Mouse (Mus musculus): Measurements from ENCODE around the gene Abhd14b. TPM values are rescaled to one million over a fixed set of nuclear protein-coding genes. Genes with fewer than 3 reads are reported as not detected.

Gene Abhd14b
- total and polyA plus RNA-seq, 3 experiments = 3.4 to 6.5 TPM; not detected in 1

- H3K36me3 ChIP-seq (ENCODE audit: control insufficient read depth in 1 of 2, insufficient read depth in 2 of 2, low read length in 2 of 2) = peaks cover 0 to 3% of the 10 kb centered on the region in 2 experiments; a peak in 3 of 4 replicates
- peak; percentile 76 for DNase-seq (ENCODE audit: low read depth, low spot score)
- peak overlapping the region; percentile 64 to 97 for H3K4me3 ChIP-seq (ENCODE audit: control insufficient read depth in 1 of 2, insufficient read depth in 1 of 2, low read depth in 2 of 2, low read length in 2 of 2)
- TF ChIP-seq TCF12 (IDR thresholded peaks at IDR 0.05; ENCODE audit: low read depth, low read length) = no peak
- TF ChIP-seq CHD2 (IDR thresholded peaks at IDR 0.05; ENCODE audit: low read length) = no peak
- TF ChIP-seq USF2 (IDR thresholded peaks at IDR 0.05; ENCODE audit: borderline replicate concordance in 1 of 2, insufficient read depth in 1 of 2, low read depth in 1 of 2, low read length in 2 of 2) = no peak
- TF ChIP-seq POLR2AphosphoS5 (IDR thresholded peaks at IDR 0.05; ENCODE audit: borderline replicate concordance, low read depth, low read length) = no peak
- TF ChIP-seq JUND (IDR thresholded peaks at IDR 0.05; ENCODE audit: low read depth, low read length) = no peak
- TF ChIP-seq POLR2AphosphoS2 (IDR thresholded peaks at IDR 0.05; ENCODE audit: low read length) = no peak
- TF ChIP-seq HCFC1 (IDR thresholded peaks at IDR 0.05; ENCODE audit: low read depth, low read length) = no peak
- no peak for TF ChIP-seq MAFK (IDR thresholded peaks at IDR 0.05; ENCODE audit: borderline replicate concordance, low read depth, low read length)
- TF ChIP-seq ZKSCAN1 (IDR thresholded peaks at IDR 0.05; ENCODE audit: low read depth, low read length) = no peak
- TF ChIP-seq RCOR1 (IDR thresholded peaks at IDR 0.05; ENCODE audit: low read depth, low read length) = no peak
- no peak for TF ChIP-seq MYB (IDR thresholded peaks at IDR 0.05; ENCODE audit: low read depth, low read length)
- TF ChIP-seq MEF2A (IDR thresholded peaks at IDR 0.05; ENCODE audit: extremely low read depth, insufficient replicate concordance, low read depth, low read length, poor library complexity, severe bottlenecking) = no peak
- TF ChIP-seq BHLHE40 (IDR thresholded peaks at IDR 0.05; ENCODE audit: borderline replicate concordance, low read depth, low read length) = no peak
- TF ChIP-seq SIN3A (IDR thresholded peaks at IDR 0.05; ENCODE audit: low read length) = no peak; the same call in 1 of the 2 replicates
- TF ChIP-seq MAX (IDR thresholded peaks at IDR 0.05; ENCODE audit: low read length) = no peak
- no peak for TF ChIP-seq USF1 (IDR thresholded peaks at IDR 0.05; ENCODE audit: low read depth, low read length)
- no peak for TF ChIP-seq SMC3 (IDR thresholded peaks at IDR 0.05; ENCODE audit: low read depth, low read length)
- no peak for TF ChIP-seq GATA1 (IDR thresholded peaks at IDR 0.05; ENCODE audit: low read depth, low read length)
- H3K9ac ChIP-seq (ENCODE audit: control insufficient read depth, low read depth, low read length, poor library complexity, severe bottlenecking) = peak overlapping the region; percentile 58
- H3K27ac ChIP-seq (ENCODE audit: control insufficient read depth, low read depth, low read length) = no peak overlapping the region
- no peaks in the 10 kb centered on the region for H3K9me3 ChIP-seq (replicated peaks; ENCODE audit: insufficient read depth, low read length)
- H3K27me3 ChIP-seq (ENCODE audit: control insufficient read depth in 1 of 2, insufficient read depth in 2 of 2, low read length in 2 of 2) = no peaks in the 10 kb centered on the region
- peaks cover 0 to 11% of the 10 kb centered on the region in 2 experiments; a peak in 3 of 4 replicates for H3K4me1 ChIP-seq (ENCODE audit: control insufficient read depth in 1 of 2, insufficient read depth in 2 of 2, low read length in 2 of 2)
- peaks cover 23% of the 10 kb centered on the region for H3K79me2 ChIP-seq (ENCODE audit: control insufficient read depth, insufficient read depth, low read length, poor library complexity)
Observed at GRCm38 (mm10) chr9:106475046-106475445, 27.8 kb downstream of the Abhd14b start.

GRCm38 (mm10) chr9:106475663-106476001 is 28.4 kb downstream of the Abhd14b start, which contains the start of gene Rrp9:
Rrp9 (plus strand) TSS chr9:106475963.
- no peaks in the 10 kb centered on the region for H3K27me3 ChIP-seq (ENCODE audit: control insufficient read depth in 1 of 2, insufficient read depth in 2 of 2, low read length in 2 of 2)
- peaks cover 25% of the 10 kb centered on the region for H3K79me2 ChIP-seq (ENCODE audit: control insufficient read depth, insufficient read depth, low read length, poor library complexity)
- peak within 1 kb of the TSS; percentile 58 for H3K9ac ChIP-seq (ENCODE audit: control insufficient read depth, low read depth, low read length, poor library complexity, severe bottlenecking)
- H3K9me3 ChIP-seq (replicated peaks; ENCODE audit: insufficient read depth, low read length) = no peaks in the 10 kb centered on the region
- peaks cover 0 to 11% of the 10 kb centered on the region in 2 experiments; a peak in 3 of 4 replicates for H3K4me1 ChIP-seq (ENCODE audit: control insufficient read depth in 1 of 2, insufficient read depth in 2 of 2, low read length in 2 of 2)
- no peak for TF ChIP-seq CTCF (IDR thresholded peaks at IDR 0.05 in 2 of 3, conservative IDR thresholded peaks at IDR 0.05 in 1 of 3; ENCODE audit: control insufficient read depth in 1 of 3, insufficient read depth in 1 of 3, low read depth in 2 of 3, low read length in 3 of 3, poor library complexity in 1 of 3, severe bottlenecking in 1 of 3)
- no peak for TF ChIP-seq MYC (IDR thresholded peaks at IDR 0.05; ENCODE audit: low read depth, low read length)
- no peak for TF ChIP-seq TBP (IDR thresholded peaks at IDR 0.05; ENCODE audit: low read depth, low read length)
- TF ChIP-seq MYB (IDR thresholded peaks at IDR 0.05; ENCODE audit: low read depth, low read length) = no peak
- no peak for TF ChIP-seq USF1 (IDR thresholded peaks at IDR 0.05; ENCODE audit: low read depth, low read length)
- TF ChIP-seq CHD2 (IDR thresholded peaks at IDR 0.05; ENCODE audit: low read length) = no peak
- TF ChIP-seq UBTF (IDR thresholded peaks at IDR 0.05; ENCODE audit: borderline replicate concordance, insufficient read depth, low read depth, low read length) = no peak
- no peak for TF ChIP-seq ETS1 (IDR thresholded peaks at IDR 0.05; ENCODE audit: low read depth, low read length)
- TF ChIP-seq GABPA (IDR thresholded peaks at IDR 0.05; ENCODE audit: low read depth, low read length) = no peak
- no peak for TF ChIP-seq JUND (IDR thresholded peaks at IDR 0.05; ENCODE audit: low read depth, low read length)
- TF ChIP-seq KAT2A (conservative IDR thresholded peaks at IDR 0.05; ENCODE audit: low read depth, low read length) = no peak
- no peak for TF ChIP-seq ZKSCAN1 (IDR thresholded peaks at IDR 0.05; ENCODE audit: low read depth, low read length)
- no peak for DNase-seq (ENCODE audit: low read depth, low spot score)
- peak within 1 kb of the TSS; percentile 13; the same call in 1 of the 2 replicates for H3K27ac ChIP-seq (ENCODE audit: control insufficient read depth, low read depth, low read length)
- peaks cover 0 to 3% of the 10 kb centered on the region in 2 experiments; a peak in 3 of 4 replicates for H3K36me3 ChIP-seq (ENCODE audit: control insufficient read depth in 1 of 2, insufficient read depth in 2 of 2, low read length in 2 of 2)
- peak within 1 kb of the TSS; percentile 64 to 97 for H3K4me3 ChIP-seq (ENCODE audit: control insufficient read depth in 1 of 2, insufficient read depth in 1 of 2, low read depth in 2 of 2, low read length in 2 of 2)

All from MEL (cell line).